Mouse (Mus musculus) common myeloid progenitor, adult 5-6 weeks (primary cell): ENCODE data around the gene Afdn. TPM values are rescaled to one million over a fixed set of nuclear protein-coding genes. Genes with fewer than 3 reads are reported as not detected.
A peak's percentile ranks its signal among the peaks of the same experiment; 100 is the strongest.

ENCODE experiments used
- ATAC-seq: replicated peaks from 2 replicates; pipeline ENCODE4 v1.8.0; 2016; ENCODE audit warnings: low read depth, mild to moderate bottlenecking, moderate TSS enrichment, inconsistent platforms; ENCODE audit not compliant: poor library complexity, severe bottlenecking
- total RNA-seq: library from RNA; stranded (forward); fragments of 200-1000, 187-1606 nt; gene quantifications from 2 replicates; pipeline ENCODE4 v1.2.3, GENCODE M21; 2017

Gene Afdn
- total RNA-seq, 1 experiment from 2014 or later: 15.2 TPM

DNA sequence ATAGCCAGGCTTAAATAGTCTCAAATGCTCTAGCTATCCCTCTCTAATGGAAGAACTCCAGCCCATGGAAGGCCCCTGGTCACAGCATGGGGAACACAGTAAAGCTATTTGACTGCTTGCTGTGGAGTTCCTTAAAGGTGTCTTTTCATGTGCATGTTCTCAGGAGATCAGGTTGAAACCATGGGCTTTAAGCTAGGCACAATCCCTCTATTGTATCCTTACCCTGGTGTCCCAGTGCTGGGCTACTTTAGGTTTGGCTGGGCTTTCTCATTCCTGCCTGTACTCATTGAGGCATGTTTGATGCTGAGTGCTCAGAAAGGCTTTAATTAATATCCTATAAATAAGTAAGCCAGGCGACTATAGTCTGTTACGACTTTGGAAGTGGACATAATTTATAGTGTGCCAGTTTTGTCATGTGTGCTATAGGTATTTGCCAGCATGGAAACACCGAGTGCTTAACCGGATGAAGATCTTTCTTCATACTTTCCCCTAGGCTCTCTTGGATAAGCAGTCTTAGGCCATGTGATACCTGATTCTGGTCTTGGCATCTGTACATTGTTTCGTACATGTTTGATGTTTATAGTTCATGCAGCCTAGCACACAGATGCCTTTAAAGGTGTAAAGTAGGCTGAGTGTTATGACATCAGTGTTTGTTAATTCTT, 96.2 kb downstream of the Afdn start:
- ATAC-seq: no peak

DNA sequence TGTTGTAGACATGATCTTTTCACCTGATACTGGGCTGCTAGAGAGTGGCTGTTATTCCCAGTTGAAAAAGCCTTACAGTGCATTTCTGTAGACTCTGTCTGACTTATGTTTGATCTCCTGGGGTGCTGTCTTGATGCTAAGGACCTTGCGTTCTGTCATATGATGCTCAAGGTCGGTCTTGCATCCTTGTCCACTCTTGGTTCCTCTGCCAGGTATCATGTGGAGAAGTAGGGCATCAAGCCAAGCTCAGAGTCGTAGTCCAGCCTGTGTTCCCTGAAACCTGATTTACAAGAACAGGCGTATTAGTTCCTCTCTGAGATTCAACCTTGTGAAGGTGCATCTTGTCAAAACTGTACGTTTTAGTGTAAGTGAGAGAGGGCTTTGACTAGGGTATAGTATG, 105.0 kb downstream of the Afdn start:
- no peak for ATAC-seq

DNA sequence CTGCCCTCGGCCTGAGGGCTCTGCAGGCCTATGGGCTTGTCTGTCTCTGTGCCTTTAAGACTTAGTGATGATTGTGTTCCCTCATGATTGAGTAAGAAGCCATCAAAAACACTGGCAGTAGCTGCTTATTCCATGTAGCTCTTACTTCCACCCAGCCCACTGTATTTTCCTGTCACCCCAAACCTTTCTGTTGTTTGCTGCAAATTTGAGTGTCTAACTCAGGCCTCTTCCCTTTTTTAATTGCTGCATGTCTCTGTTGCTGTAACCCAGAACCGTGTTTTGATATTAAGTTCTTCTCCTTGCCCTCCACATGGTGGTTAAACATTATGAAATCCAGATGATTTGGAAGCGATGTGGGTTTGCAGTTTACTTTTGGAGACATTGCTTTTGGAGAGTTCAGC, 106.6 kb downstream of the Afdn start:
- peak; percentile 56 for ATAC-seq

DNA sequence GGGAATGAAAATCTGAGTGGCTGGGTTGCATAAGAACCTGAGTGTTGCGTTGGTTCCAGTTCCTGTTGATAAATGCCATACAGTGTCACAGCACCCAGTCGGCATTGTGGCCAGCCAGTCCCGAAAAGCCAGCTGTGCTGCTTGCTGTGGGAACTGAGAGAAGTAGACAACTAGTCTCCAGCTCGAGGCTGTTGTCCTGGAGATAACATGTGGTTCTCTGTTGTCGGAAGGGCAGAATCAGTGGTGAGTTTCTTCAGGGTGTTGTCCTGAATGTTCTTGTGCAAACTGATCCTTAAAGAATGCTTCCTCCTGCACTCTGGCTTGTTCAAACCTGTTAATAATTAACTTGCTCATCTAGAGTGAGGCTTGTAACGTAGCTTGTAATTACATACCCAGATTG, 107.1 kb downstream of the Afdn start:
- peak; percentile 80 for ATAC-seq

DNA sequence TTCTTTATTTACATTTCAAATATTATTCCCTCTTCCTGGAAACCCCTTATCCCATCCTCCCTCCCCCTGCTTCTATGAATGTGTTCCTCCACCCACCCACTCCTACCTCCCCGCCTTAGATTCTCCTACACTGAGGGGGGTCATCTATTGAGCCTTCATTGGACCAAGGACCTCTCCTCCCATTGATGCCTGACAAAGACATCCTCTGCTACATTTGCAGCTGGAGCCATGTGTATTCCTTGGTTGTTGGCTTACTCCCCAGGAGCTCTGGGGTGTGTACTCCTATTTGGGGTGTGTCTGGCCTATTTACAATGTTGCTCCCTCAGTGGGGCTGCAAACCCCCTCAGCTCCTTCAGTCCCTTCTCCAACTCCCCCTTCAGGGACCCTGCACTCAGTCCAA, 109.9 kb downstream of the Afdn start:
- ATAC-seq: no peak

DNA sequence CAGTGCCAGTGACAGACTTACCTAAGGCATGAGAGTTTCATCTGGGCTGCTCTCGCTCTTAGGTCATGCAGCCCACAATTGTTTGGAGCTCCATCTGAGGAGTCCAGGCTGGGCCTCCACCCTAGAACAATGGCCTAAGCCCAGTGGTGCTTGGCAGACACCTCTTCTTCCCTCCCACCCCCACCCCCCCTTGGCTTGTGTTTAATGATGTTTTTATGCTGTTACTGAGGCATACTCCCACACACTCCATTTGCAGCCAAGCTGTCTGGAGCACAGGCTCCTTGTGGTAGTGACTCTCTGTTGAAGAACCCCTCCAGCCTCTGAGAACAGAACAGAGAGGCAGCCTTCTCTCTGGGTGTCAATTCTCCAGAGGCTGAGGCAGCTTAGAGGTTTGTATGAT, 113.9 kb downstream of the Afdn start:
- ATAC-seq: no peak

- no peak for ATAC-seq
These were observed 117.1 kb downstream of the Afdn start for GRCm38 (mm10) chr17:13877460-13877859.

DNA sequence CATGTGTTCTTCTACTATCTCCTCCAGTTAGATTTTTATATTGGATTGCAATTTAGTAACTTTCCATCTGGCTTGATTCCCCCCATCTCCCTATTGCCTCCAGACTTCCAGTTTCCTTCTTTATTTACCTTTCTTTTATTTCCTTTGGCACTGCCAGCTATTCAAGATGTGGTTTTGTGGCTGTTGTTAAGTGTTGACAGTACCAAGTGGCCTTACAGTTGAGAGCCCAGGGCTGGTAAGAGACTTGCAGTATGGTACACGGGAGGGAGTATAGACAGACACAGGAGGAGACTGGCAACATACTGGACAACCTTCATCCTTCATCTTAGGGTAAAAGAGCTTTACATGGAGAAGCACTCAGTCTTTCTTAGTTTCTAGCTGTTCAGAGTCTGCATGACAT, 119.4 kb downstream of the Afdn start:
- ATAC-seq: no peak

DNA sequence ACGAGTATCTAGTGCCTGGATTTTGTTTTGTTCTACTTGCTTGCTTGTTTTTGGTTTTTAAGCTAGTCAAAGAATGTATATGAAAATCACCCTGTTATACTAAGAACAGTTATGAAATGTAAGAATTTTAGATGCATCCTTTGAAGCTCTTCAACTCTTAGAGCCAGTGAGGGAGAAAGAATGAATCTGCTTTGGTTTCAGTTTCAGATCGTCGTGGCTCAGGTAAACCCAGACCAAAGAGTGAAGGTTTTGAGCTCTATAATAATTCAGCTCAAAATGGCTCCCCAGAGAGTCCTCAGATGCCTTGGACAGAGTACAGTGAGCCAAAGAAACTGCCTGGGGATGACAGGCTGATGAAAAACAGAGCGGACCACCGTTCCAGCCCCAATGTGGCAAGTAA, 123.2 kb downstream of the Afdn start:
- no peak for ATAC-seq

DNA sequence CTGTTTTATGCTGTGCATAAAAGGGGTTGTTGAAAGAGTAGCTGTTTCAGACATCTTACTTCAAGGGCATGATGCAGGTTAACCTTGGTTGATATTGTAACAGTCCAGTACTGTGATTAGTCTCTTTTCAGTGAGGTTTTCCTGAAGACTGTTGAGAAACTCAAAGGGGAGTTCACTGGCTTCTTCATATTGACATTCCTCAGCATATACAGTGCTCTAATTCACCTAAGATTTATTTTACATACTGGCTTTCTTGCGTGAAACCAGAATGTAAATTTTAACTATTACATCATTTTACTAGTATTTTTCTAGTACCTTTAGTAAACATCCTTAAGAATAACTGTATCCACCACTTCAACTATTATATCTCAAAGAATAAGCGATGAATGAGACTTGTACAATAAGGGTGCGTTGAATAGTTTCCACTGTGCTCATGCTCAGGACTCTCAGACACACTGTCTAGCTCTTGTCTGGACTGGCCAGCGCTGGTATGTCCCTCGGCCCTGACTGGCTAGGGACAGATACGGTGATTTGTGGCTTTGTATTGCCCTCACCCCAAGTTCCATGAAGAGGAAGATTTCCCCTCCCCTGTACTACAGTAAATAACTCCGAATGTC, 129.6 kb downstream of the Afdn start:
- no peak for ATAC-seq

GRCm38 (mm10) chr17:13890932-13891331, 130.6 kb downstream of the Afdn start:
- no peak for ATAC-seq

DNA sequence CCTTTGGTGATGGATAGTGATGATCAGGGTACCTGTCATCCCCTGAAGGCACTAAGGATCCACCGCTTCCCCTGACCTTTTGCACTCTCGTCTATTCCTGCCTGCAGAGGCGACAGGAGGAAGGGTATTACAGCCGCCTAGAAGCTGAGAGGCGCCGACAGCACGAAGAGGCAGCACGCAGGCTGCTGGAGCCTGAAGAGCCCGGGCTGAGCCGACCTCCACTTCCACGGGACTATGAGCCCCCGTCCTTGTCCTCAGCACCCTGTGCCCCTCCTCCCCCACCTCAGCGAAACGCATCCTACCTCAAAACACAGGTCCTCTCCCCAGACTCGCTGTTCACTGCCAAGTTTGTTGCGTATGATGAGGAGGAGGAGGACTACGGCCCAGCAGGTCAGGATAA, 138.5 kb downstream of the Afdn start:
- no peak for ATAC-seq

- ATAC-seq: no peak
These were observed 138.9 kb downstream of the Afdn start for GRCm38 (mm10) chr17:13899241-13899640.

- no peak for ATAC-seq
These were observed 143.5 kb downstream of the Afdn start for GRCm38 (mm10) chr17:13903793-13904192.

DNA sequence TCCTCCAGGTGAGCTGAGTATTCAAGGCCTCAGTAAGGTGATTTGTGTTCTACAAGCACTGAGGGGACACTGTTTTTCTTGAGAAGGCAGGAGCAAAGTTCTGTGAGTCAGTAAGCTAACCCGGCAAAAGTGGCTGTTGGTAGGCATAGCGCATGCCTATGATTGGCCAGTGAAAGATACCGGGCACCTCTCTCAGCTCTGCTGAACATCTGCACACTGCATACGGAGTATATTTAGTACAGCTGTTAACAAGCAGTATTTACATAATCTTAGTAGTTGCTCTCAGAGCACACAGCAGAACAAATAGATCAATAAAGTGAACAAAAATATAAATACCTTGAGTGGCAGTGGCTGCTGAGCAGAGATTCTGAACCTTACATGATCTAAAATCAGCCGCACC, 146.7 kb downstream of the Afdn start:
- no peak for ATAC-seq

- no peak for ATAC-seq
These were observed 147.3 kb downstream of the Afdn start for GRCm38 (mm10) chr17:13907681-13908080.

DNA sequence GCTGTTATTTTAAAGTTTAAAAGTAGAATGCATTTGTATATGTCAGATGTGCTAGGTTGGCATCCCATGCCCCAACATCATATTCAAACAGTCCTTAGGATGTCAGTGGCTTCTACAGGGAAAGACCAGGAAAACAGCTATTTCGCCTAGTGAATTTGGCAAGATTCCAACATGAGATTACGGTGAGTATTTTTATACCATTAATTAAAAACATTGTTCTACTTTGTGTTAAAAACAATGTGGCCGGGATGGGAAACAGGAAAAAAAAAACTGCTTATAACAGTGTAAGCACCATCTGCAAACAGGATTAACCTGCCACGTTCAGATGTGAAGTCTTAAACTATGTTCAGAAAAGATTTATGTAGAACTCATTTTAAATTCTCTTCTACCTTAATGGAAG, 153.6 kb downstream of the Afdn start:
- no peak for ATAC-seq

DNA sequence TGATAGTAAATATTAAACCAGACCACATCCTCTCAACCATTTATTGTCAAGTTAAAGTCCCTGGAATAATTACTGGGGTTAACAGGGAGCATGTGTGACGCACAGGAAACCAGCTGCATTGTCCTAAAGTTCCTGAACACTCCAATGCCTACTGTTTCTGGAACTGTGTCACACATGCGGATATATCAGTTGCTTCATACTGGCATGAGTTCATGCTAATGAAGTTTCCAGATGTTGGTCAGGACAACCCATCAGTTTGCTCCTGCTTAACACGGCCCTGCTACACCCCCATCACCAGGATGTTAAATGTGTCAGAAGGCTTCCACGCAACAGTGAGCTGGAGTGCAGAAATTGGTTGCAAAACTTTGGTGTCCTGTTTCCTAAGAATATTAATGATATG, 154.2 kb downstream of the Afdn start:
- no peak for ATAC-seq

DNA sequence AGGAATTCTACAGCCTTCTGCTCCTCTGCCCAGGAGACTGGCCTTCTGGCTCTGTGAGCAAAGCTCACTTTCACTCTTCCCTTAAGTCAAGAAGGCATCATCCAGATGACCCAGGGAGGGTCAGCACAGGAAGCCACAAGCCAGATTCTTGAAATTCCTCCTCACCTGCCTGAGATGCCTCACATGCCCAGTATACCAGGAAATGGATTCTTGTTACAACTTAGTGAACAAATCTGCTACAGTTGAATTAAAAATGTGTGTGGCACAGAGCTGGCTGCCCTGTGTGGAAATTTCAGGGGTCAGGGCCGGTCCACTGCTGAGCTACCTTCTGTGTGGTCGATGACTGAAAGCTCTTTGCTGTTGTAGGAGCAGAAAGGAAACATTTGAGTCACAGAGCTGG, 160.4 kb downstream of the Afdn start:
- ATAC-seq: no peak

DNA sequence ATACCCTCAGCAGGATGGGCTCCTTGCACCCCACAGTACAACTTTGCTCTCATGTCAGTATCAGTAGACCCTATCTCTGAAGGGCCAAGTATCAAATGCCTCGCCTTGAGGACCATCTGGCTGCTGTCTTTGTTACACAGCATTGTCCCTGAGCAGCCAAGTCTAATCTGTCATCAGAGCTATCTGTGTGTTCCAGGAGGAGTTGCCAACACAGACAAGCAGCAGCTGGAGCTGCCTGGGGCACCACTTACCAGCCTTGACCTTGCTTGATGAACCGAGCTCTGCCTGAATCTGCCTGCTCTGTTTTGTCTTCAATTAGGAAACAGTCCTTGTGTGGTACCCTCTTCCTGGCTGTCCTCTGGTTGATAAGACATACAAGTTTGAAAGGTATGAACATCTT, 163.1 kb downstream of the Afdn start:
- ATAC-seq: no peak

- no peak for ATAC-seq
These were observed 164.2 kb downstream of the Afdn start for GRCm38 (mm10) chr17:13924588-13924987.

GRCm38 (mm10) chr17:13925931-13926330, 165.6 kb downstream of the Afdn start:
- no peak for ATAC-seq
